Mouse (Mus musculus): ENCODE data around the gene Myo3b.

DNA sequence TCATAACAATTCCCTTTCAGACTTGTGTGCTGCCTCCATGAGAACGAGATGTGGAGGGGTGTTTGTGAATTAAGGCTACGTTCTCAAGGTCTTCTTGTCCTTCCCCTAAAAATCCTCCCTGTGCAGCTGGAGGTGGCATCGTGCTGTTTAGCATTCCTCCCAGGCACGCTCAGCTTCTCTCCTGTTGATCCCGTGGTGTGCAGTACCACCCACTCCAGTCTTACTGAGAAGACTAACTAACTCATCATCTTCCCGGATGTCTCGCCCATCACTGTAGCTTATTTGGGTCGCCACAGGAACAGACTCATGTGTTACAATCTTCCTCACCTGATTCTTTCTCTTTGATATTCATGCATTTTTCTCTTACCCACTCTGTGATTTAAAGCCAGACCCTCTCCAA lies 175.5 kb downstream of the Myo3b start:
- TF ChIP-seq CTCF (IDR thresholded peaks at IDR 0.05; ENCODE audit: extremely low read depth, insufficient read length, insufficient replicate concordance, low read depth, low read length) (no peak), POLR2A (IDR thresholded peaks at IDR 0.05; ENCODE audit: low read depth, low read length) (no peak)
